Mouse (Mus musculus) stomach, postnatal 0 days (tissue): Measurements from ENCODE around the gene Mcur1. TPM values are rescaled to one million over a fixed set of nuclear protein-coding genes. Genes with fewer than 3 reads are reported as not detected.

ENCODE experiments used
- ATAC-seq: fragments of 200-750 bp; cut with Nextera tagmentation; 2 replicates; pipeline ENCODE4 v1.8.0; 2017; ENCODE audit not compliant: low FRiP score, low TSS enrichment
- DNase-seq: peaks from one replicate; pipeline ENCODE4 v3.0.0-alpha.2; 2016; ENCODE audit warnings: low spot score
- H3K27ac ChIP-seq: fragments of 300-500 bp; sonication (generic); replicated peaks from 2 replicates; pipeline ENCODE4 v1.5.1; 2014; ENCODE audit warnings: mild to moderate bottlenecking, control low read depth
- H3K27me3 ChIP-seq: fragments of 300-500 bp; sonication (generic); 2 replicates; pipeline ENCODE4 v1.6.1; 2014; ENCODE audit warnings: low read length; ENCODE audit not compliant: control insufficient read depth, insufficient read depth
- H3K36me3 ChIP-seq: fragments of 300-500 bp; sonication (generic); 2 replicates; pipeline ENCODE4 v1.6.1; 2014; ENCODE audit warnings: low read length, mixed read lengths; ENCODE audit not compliant: control insufficient read depth, insufficient read depth
- H3K4me1 ChIP-seq: fragments of 300-500 bp; sonication (generic); replicated peaks from 2 replicates; pipeline ENCODE4 v1.6.1; 2014; ENCODE audit warnings: antibody characterized with exemption; ENCODE audit not compliant: control insufficient read depth, insufficient read depth
- H3K4me2 ChIP-seq: fragments of 300-500 bp; sonication (generic); replicated peaks from 2 replicates; pipeline ENCODE4 v1.6.1; 2014; ENCODE audit warnings: low read depth, mild to moderate bottlenecking, control low read depth, moderate library complexity
- H3K4me3 ChIP-seq: fragments of 300-500 bp; sonication (generic); 2 replicates; pipeline ENCODE4 v1.5.1; 2014; ENCODE audit warnings: low read depth, low read length, control low read depth
- H3K9ac ChIP-seq: fragments of 300-500 bp; sonication (generic); 2 replicates; pipeline ENCODE4 v1.6.1; 2014; ENCODE audit warnings: mild to moderate bottlenecking, low read length, control low read depth, mixed read lengths
- H3K9me3 ChIP-seq: fragments of 300-500 bp; sonication (generic); 2 replicates; pipeline ENCODE4 v1.6.1; 2016; ENCODE audit warnings: low read length; ENCODE audit not compliant: control insufficient read depth
- CTCF ChIP-seq: IDR thresholded peaks from 2 replicates; pipeline ENCODE4 v1.5.1; 2016; ENCODE audit warnings: antibody characterized with exemption, low read depth, mild to moderate bottlenecking, moderate library complexity
- EP300 ChIP-seq: optimal IDR thresholded peaks from 2 replicates; pipeline ENCODE3; 2016; ENCODE audit warnings: antibody characterized with exemption
- WGBS: fragments of 180-500 bp; shearing (Covaris S2); extraction: QIAGEN DNeasy Blood & Tissue Kit; methylation state at CpG from one replicate; pipeline ENCODE4 v1.1.7; 2014; 5-methylcytosine and 5-hydroxymethylcytosine counted together
- polyA plus RNA-seq: library from polyadenylated mRNA; unstranded; fragments of >200 nt; fragmentation: Nextera tagmentation; extraction: Ambion mirVana; gene quantifications from 2 replicates; pipeline ENCODE4 v1.2.1, GENCODE M21; 2015

Mcur1 gene
- polyA plus RNA-seq, 1 experiment from 2014 or later, result 15.6 TPM

GRCm38 (mm10) chr13:43575431-43575830, 15.4 kb upstream of the Mcur1 start:
- no peak overlapping the region for H3K9ac ChIP-seq
- ATAC-seq (no peak), DNase-seq (no peak)
- no peaks in the 10 kb centered on the region for H3K36me3 ChIP-seq
- no peaks in the 10 kb centered on the region for H3K27me3 ChIP-seq
- H3K4me1 ChIP-seq, result no peaks in the 10 kb centered on the region
- TF ChIP-seq CTCF (no peak), EP300 (no peak)
- no peak overlapping the region for H3K4me3 ChIP-seq
- no peak overlapping the region for H3K27ac ChIP-seq
- H3K9me3 ChIP-seq, result no peaks in the 10 kb centered on the region
- no peak overlapping the region for H3K4me2 ChIP-seq
- 91% methylated on average over 5 of the region's 5 CpGs for WGBS

DNA sequence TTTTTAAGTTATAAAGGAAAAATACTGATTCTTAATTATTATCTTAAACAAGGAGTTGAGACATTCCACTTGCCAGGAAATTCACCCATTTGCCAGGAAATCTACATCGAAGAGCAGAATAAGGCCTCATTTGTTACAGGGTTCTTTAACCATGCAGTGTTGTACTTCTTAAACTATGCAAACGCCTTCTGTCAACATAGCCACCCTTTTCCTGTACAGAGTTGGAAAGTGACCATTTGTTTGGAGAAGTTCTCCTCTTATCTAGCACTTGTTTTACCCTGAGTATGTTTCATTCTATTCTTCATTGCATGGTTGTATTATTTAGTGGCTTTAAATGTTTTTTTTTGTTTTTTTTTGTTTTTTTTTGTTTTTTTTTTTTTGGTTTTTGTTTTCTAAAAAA, 14.0 kb upstream of the Mcur1 start:
- Histone ChIP-seq H3K27me3 (no peaks in the 10 kb centered on the region), H3K9me3 (no peaks in the 10 kb centered on the region), H3K4me3 (no peak overlapping the region), H3K4me1 (no peaks in the 10 kb centered on the region), H3K27ac (no peak overlapping the region), H3K36me3 (no peaks in the 10 kb centered on the region), H3K9ac (no peak overlapping the region), H3K4me2 (no peak overlapping the region)
- ATAC-seq (peak; percentile 86), DNase-seq (no peak)
- TF ChIP-seq CTCF, result no peak
- TF ChIP-seq EP300, result no peak
- 49% methylated on average over 2 of the region's 2 CpGs for WGBS

- 58% methylated on average over 22 of the region's 25 CpGs for WGBS
- H3K27me3 ChIP-seq, result no peaks in the 10 kb centered on the region
- no peak overlapping the region for H3K4me3 ChIP-seq
- no peaks in the 10 kb centered on the region for H3K9me3 ChIP-seq
- H3K4me1 ChIP-seq, result no peaks in the 10 kb centered on the region
- H3K9ac ChIP-seq, result no peak overlapping the region
- no peak for DNase-seq
- no peak overlapping the region for H3K4me2 ChIP-seq
- 0 out of 2 replicates have a peak overlapping the region, but pooled peaks have one; percentile 40 for H3K27ac ChIP-seq
- TF ChIP-seq CTCF (no peak), EP300 (no peak)
- no peaks in the 10 kb centered on the region for H3K36me3 ChIP-seq
- ATAC-seq, result 0 out of 2 replicates have a peak, but pooled peaks have one; percentile 16
Measured at GRCm38 (mm10) chr13:43567141-43567891, 7.3 kb upstream of the Mcur1 start.

DNA sequence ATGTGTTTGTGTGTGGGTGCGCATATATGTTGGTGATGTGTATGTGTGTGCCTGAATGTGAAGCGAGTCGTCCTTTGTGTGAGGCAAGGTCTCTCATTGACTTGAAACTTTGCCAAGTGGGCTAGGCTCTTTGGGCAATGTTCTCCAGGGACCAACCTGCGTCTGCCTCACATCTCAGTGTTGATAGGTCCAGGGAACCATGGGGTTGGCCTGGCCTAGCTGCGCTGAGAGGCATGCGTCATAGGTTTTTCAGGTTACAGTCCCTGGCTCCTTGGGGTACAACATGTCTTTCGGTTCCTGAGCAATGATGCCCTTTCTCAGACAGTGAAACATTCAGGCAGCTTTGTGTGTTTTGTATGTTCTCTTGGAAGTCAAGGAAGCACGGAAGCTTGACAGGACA, 6.2 kb upstream of the Mcur1 start:
- no peak for ATAC-seq
- Histone ChIP-seq H3K4me2 (no peak overlapping the region), H3K9ac (no peak overlapping the region), H3K27ac (no peak overlapping the region), H3K9me3 (no peaks in the 10 kb centered on the region), H3K4me3 (no peak overlapping the region), H3K4me1 (no peaks in the 10 kb centered on the region), H3K36me3 (no peaks in the 10 kb centered on the region), H3K27me3 (no peaks in the 10 kb centered on the region)
- WGBS, result 88% methylated on average over 8 of the region's 8 CpGs
- TF ChIP-seq EP300 (no peak), CTCF (no peak)
- DNase-seq, result no peak

GRCm38 (mm10) chr13:43565346-43565745, 5.4 kb upstream of the Mcur1 start:
- H3K27ac ChIP-seq, result no peak overlapping the region

DNA sequence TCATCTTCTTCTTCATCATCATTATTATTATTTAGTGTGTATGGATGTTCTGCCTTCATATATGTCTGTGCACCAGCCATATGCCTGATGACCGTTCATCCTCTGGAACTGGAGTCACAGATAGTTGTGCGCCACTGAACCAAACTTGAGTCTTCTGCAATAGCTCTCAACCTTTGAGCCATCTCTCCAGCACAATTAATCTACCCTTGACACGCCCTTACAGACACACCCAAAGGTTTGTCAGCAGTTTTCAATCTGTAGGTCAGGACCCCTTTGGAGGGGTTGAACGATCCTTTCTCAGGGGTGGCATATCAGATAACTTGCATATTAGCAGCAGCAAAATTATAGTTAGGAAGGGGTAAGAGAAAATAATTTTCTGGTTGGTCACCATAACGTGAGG, 4.7 kb upstream of the Mcur1 start:
- ATAC-seq (no peak), DNase-seq (no peak)
- Histone ChIP-seq H3K27ac (no peak overlapping the region), H3K9ac (no peak overlapping the region), H3K9me3 (no peaks in the 10 kb centered on the region), H3K27me3 (no peaks in the 10 kb centered on the region), H3K4me2 (no peak overlapping the region), H3K4me3 (no peak overlapping the region), H3K4me1 (no peaks in the 10 kb centered on the region), H3K36me3 (no peaks in the 10 kb centered on the region)
- TF ChIP-seq CTCF (no peak), EP300 (no peak)
- 81% methylated on average over 5 of the region's 5 CpGs for WGBS

More at GRCm38 (mm10) chr13:43565346-43565745, 5.4 kb upstream of the Mcur1 start:
- TF ChIP-seq EP300, result no peak
- peak; percentile 95 for TF ChIP-seq CTCF
- Histone ChIP-seq H3K27me3 (no peaks in the 10 kb centered on the region), H3K9ac (no peak overlapping the region), H3K4me3 (no peak overlapping the region), H3K4me2 (no peak overlapping the region), H3K9me3 (no peaks in the 10 kb centered on the region), H3K36me3 (no peaks in the 10 kb centered on the region), H3K4me1 (no peaks in the 10 kb centered on the region)
- ATAC-seq (peak; percentile 53; the same call in 1 of the 2 replicates), DNase-seq (peak; percentile 89)
- WGBS, result 9% methylated on average over 9 of the region's 9 CpGs
